Mouse (Mus musculus) 3134 (cell line): Measurements from ENCODE around the gene Thsd7a.

Experiments used
- DNase-seq: peaks from one replicate; pipeline ENCODE4 v3.0.0-alpha.2; 2011; ENCODE audit warnings: low spot score; ENCODE audit not compliant: insufficient read length; ENCODE audit errors: extremely low read depth

The Thsd7a gene

GRCm38 (mm10) chr6:12397776-12398522 is 351.3 kb downstream of the Thsd7a start:
- DNase-seq, result no peak

GRCm38 (mm10) chr6:12393574-12394380 is 355.4 kb downstream of the Thsd7a start:
- no peak for DNase-seq

GRCm38 (mm10) chr6:12386731-12387130 is 362.5 kb downstream of the Thsd7a start:
- no peak for DNase-seq

GRCm38 (mm10) chr6:12385591-12385990 is 363.6 kb downstream of the Thsd7a start:
- DNase-seq, result no peak

GRCm38 (mm10) chr6:12381136-12381778 is 368.0 kb downstream of the Thsd7a start:
- DNase-seq, result no peak

GRCm38 (mm10) chr6:12380717-12381116 is 368.5 kb downstream of the Thsd7a start:
- DNase-seq, result no peak

- DNase-seq, result no peak
Observed at GRCm38 (mm10) chr6:12358737-12359136, 390.5 kb downstream of the Thsd7a start.

GRCm38 (mm10) chr6:12353573-12353972 is 395.6 kb downstream of the Thsd7a start:
- DNase-seq, result no peak

GRCm38 (mm10) chr6:12352165-12352719 is 397.0 kb downstream of the Thsd7a start:
- no peak for DNase-seq

GRCm38 (mm10) chr6:12350753-12351152 is 398.5 kb downstream of the Thsd7a start:
- no peak for DNase-seq

- no peak for DNase-seq
Observed at GRCm38 (mm10) chr6:12349105-12349759, 400.0 kb downstream of the Thsd7a start.

- DNase-seq, result no peak
Observed at GRCm38 (mm10) chr6:12348667-12349066, 400.5 kb downstream of the Thsd7a start.

GRCm38 (mm10) chr6:12336590-12337584 is 412.3 kb downstream of the Thsd7a start:
- DNase-seq, result no peak

- DNase-seq, result no peak
Observed at GRCm38 (mm10) chr6:12315070-12315909, 433.9 kb downstream of the Thsd7a start.

- no peak for DNase-seq
Observed at GRCm38 (mm10) chr6:12307502-12307901, 441.7 kb downstream of the Thsd7a start.

GRCm38 (mm10) chr6:12262641-12263400 is 486.4 kb downstream of the Thsd7a start:
- DNase-seq, result no peak
